Mouse (Mus musculus): ENCODE data around the gene Sh2d5. TPM values are rescaled to one million over a fixed set of nuclear protein-coding genes. Genes with fewer than 3 reads are reported as not detected.

Gene Sh2d5
- polyA plus RNA-seq, 1 experiment from 2014 or later, result 0.40 TPM

GRCm38 (mm10) chr4:138293261-138293948, 43.2 kb downstream of the Sh2d5 start:
- Histone ChIP-seq H3K4me1 (ENCODE audit: insufficient read depth) (no peaks in the 10 kb centered on the region), H3K4me3 (ENCODE audit: low read depth, low read length) (no peak overlapping the region), H3K4me2 (ENCODE audit: low read depth, low read length) (no peak overlapping the region), H3K9me3 (ENCODE audit: low read length) (no peaks in the 10 kb centered on the region), H3K36me3 (replicated peaks; ENCODE audit: insufficient read depth, low read length) (no peaks in the 10 kb centered on the region), H3K27me3 (ENCODE audit: insufficient read depth, low read length) (no peaks in the 10 kb centered on the region), H3K27ac (ENCODE audit: low read depth) (no peak overlapping the region), H3K9ac (replicated peaks) (no peak overlapping the region)
- 68% methylated on average over 18 of the region's 18 CpGs for WGBS (ENCODE audit: insufficient replicate concordance)
- DNase-seq (no peak), ATAC-seq (no peak)
- TF ChIP-seq CTCF (IDR thresholded peaks at IDR 0.05; ENCODE audit: low read depth), result no peak
- TF ChIP-seq EP300 (IDR thresholded peaks at IDR 0.05; ENCODE audit: low read depth), result no peak

GRCm38 (mm10) chr4:138293949-138294550, 43.8 kb downstream of the Sh2d5 start:
- DNase-seq (no peak), ATAC-seq (no peak)
- H3K4me2 ChIP-seq (ENCODE audit: low read depth, low read length), result no peak overlapping the region
- H3K9me3 ChIP-seq (ENCODE audit: low read length), result no peaks in the 10 kb centered on the region
- H3K9ac ChIP-seq (replicated peaks), result no peak overlapping the region
- no peaks in the 10 kb centered on the region for H3K4me1 ChIP-seq (ENCODE audit: insufficient read depth)
- no peaks in the 10 kb centered on the region for H3K36me3 ChIP-seq (replicated peaks; ENCODE audit: insufficient read depth, low read length)
- no peak overlapping the region for H3K4me3 ChIP-seq (ENCODE audit: low read depth, low read length)
- 79% methylated on average over 11 of the region's 14 CpGs for WGBS (ENCODE audit: insufficient replicate concordance)
- no peaks in the 10 kb centered on the region for H3K27me3 ChIP-seq (ENCODE audit: insufficient read depth, low read length)
- TF ChIP-seq CTCF (IDR thresholded peaks at IDR 0.05; ENCODE audit: low read depth) (no peak), EP300 (IDR thresholded peaks at IDR 0.05; ENCODE audit: low read depth) (no peak)
- no peak overlapping the region for H3K27ac ChIP-seq (ENCODE audit: low read depth)

GRCm38 (mm10) chr4:138301271-138301780, 51.1 kb downstream of the Sh2d5 start:
- Histone ChIP-seq H3K4me1 (ENCODE audit: insufficient read depth) (peaks cover 14% of the 10 kb centered on the region), H3K4me3 (ENCODE audit: low read depth, low read length) (no peak overlapping the region), H3K9me3 (ENCODE audit: low read length) (no peaks in the 10 kb centered on the region), H3K36me3 (replicated peaks; ENCODE audit: insufficient read depth, low read length) (no peaks in the 10 kb centered on the region), H3K27ac (ENCODE audit: low read depth) (no peak overlapping the region), H3K9ac (replicated peaks) (no peak overlapping the region), H3K27me3 (ENCODE audit: insufficient read depth, low read length) (no peaks in the 10 kb centered on the region), H3K4me2 (ENCODE audit: low read depth, low read length) (no peak overlapping the region)
- TF ChIP-seq EP300 (IDR thresholded peaks at IDR 0.05; ENCODE audit: low read depth), result no peak
- no peak for TF ChIP-seq CTCF (IDR thresholded peaks at IDR 0.05; ENCODE audit: low read depth)
- DNase-seq, result no peak
- WGBS (ENCODE audit: insufficient replicate concordance), result 76% methylated on average over 10 of the region's 10 CpGs
- ATAC-seq, result no peak

- Histone ChIP-seq H3K4me2 (ENCODE audit: low read depth, low read length) (no peak overlapping the region), H3K27me3 (ENCODE audit: insufficient read depth, low read length) (no peaks in the 10 kb centered on the region), H3K9ac (replicated peaks) (no peak overlapping the region), H3K36me3 (replicated peaks; ENCODE audit: insufficient read depth, low read length) (peaks cover 7% of the 10 kb centered on the region; the same call in 1 of the 2 replicates), H3K4me1 (ENCODE audit: insufficient read depth) (peaks cover 14% of the 10 kb centered on the region), H3K4me3 (ENCODE audit: low read depth, low read length) (no peak overlapping the region), H3K27ac (ENCODE audit: low read depth) (no peak overlapping the region), H3K9me3 (ENCODE audit: low read length) (no peaks in the 10 kb centered on the region)
- no peak for TF ChIP-seq EP300 (IDR thresholded peaks at IDR 0.05; ENCODE audit: low read depth)
- TF ChIP-seq CTCF (IDR thresholded peaks at IDR 0.05; ENCODE audit: low read depth), result no peak
- DNase-seq, result no peak
- no peak for ATAC-seq
- 88% methylated on average over 3 of the region's 3 CpGs for WGBS (ENCODE audit: insufficient replicate concordance)
Measured at GRCm38 (mm10) chr4:138303011-138303410, 52.8 kb downstream of the Sh2d5 start.

GRCm38 (mm10) chr4:138303742-138304141, 53.5 kb downstream of the Sh2d5 start:
- TF ChIP-seq EP300 (IDR thresholded peaks at IDR 0.05; ENCODE audit: low read depth) (no peak), CTCF (IDR thresholded peaks at IDR 0.05; ENCODE audit: low read depth) (no peak)
- Histone ChIP-seq H3K4me3 (ENCODE audit: low read depth, low read length) (peak overlapping the region; percentile 94), H3K4me1 (ENCODE audit: insufficient read depth) (peaks cover 14% of the 10 kb centered on the region), H3K36me3 (replicated peaks; ENCODE audit: insufficient read depth, low read length) (peaks cover 12% of the 10 kb centered on the region; the same call in 1 of the 2 replicates), H3K4me2 (ENCODE audit: low read depth, low read length) (peak overlapping the region; percentile 95), H3K27me3 (ENCODE audit: insufficient read depth, low read length) (no peaks in the 10 kb centered on the region), H3K27ac (ENCODE audit: low read depth) (peak overlapping the region; percentile 70), H3K9ac (replicated peaks) (peak overlapping the region; percentile 71), H3K9me3 (ENCODE audit: low read length) (no peaks in the 10 kb centered on the region)
- WGBS (ENCODE audit: insufficient replicate concordance), result 7% methylated on average over 18 of the region's 18 CpGs
- ATAC-seq (no peak), DNase-seq (no peak)

DNA sequence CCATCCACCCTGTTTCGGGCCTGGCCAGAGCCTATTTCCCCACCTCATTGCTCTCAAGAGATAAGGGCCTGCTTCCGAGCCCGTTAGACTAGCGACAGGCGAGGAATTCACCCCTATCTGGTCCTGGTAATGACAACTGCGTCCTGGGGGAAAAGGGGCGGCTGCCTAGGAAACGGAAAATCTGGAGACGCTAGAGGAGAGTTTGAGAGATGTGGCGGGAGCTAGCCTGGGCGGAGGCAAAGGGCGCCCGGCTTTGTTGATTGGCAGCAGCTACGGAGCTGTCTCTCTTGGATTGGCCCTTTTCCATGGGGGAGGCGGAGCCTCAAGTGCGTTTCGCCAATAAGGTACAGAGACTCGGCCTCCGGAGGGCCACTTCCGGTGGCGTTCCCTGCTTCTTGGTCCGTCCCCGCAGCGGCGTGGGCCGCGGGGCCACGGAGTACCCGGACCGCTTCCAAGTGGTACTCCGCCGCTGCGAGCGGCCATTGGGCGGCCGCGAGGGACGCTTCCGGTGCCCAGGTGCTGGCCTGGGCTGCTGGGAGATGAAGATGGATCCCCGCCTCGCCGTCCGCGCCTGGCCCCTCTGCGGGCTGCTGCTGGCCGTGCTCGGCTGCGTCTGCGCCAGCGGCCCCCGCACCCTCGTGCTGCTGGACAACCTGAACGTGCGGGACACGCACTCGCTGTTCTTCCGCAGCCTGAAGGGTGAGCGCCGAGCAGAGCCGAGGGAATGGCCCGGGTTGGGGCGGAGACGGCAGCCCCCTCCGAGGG, 54.3 kb downstream of the Sh2d5 start, which contains the start of gene Ddost:
Gene Ddost (plus strand): TSS at position 391 of the 765 bp plus-strand sequence.
- 0 out of 2 replicates have a peak, but pooled peaks have one; percentile 14 for TF ChIP-seq CTCF (IDR thresholded peaks at IDR 0.05; ENCODE audit: low read depth)
- no peak for TF ChIP-seq EP300 (IDR thresholded peaks at IDR 0.05; ENCODE audit: low read depth)
- Histone ChIP-seq H3K27me3 (ENCODE audit: insufficient read depth, low read length) (no peaks in the 10 kb centered on the region), H3K9me3 (ENCODE audit: low read length) (no peaks in the 10 kb centered on the region), H3K4me1 (ENCODE audit: insufficient read depth) (peaks cover 14% of the 10 kb centered on the region), H3K4me2 (ENCODE audit: low read depth, low read length) (peak within 1 kb of the TSS; percentile 95), H3K4me3 (ENCODE audit: low read depth, low read length) (peak within 1 kb of the TSS; percentile 94), H3K36me3 (replicated peaks; ENCODE audit: insufficient read depth, low read length) (peaks cover 20% of the 10 kb centered on the region), H3K9ac (replicated peaks) (peak within 1 kb of the TSS; percentile 88), H3K27ac (ENCODE audit: low read depth) (peak within 1 kb of the TSS; percentile 70)
- ATAC-seq, result peak; percentile 99
- WGBS (ENCODE audit: insufficient replicate concordance), result under 1% methylated on average over 50 of the region's 64 CpGs
- peak; percentile 98 for DNase-seq

Data from liver, postnatal 0 days (tissue).